Mouse (Mus musculus): ENCODE results near the gene Dapk1. TPM values are rescaled to one million over a fixed set of nuclear protein-coding genes. Genes with fewer than 3 reads are reported as not detected.

Dapk1 gene
- polyA plus RNA-seq, 1 experiment from 2014 or later: 32.7 TPM

DNA sequence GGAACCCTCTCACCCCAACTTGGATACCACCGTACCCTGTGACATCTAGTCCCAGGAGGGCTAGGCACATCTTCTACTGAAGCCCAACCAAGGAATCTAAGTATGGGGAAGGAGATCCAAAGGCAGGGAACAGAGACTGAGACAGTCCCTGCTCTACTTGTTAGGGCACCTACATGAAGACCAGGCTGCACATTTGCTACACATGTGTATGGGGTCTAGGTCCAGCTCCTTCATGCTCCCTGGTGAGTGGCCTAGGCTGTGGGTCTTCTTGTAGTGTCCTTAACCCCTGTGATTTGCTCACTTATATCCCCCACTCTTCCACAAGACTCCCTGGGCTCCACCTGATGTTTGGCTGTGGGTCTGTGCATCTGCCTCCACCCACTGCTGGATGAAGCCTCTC lies 187.7 kb downstream of the Dapk1 start:
- no peak for ATAC-seq (ENCODE audit: borderline replicate concordance, extremely low read depth, low FRiP score, low TSS enrichment)
- Histone ChIP-seq H3K9me3 (no peaks in the 10 kb centered on the region), H3K4me3 (no peak overlapping the region), H3K4me2 (no peak overlapping the region), H3K36me3 (no peaks in the 10 kb centered on the region), H3K9ac (no peak overlapping the region), H3K4me1 (no peaks in the 10 kb centered on the region), H3K27ac (no peak overlapping the region), H3K27me3 (no peaks in the 10 kb centered on the region)
- WGBS: 38% methylated on average over 1 of the region's 1 CpGs

DNA sequence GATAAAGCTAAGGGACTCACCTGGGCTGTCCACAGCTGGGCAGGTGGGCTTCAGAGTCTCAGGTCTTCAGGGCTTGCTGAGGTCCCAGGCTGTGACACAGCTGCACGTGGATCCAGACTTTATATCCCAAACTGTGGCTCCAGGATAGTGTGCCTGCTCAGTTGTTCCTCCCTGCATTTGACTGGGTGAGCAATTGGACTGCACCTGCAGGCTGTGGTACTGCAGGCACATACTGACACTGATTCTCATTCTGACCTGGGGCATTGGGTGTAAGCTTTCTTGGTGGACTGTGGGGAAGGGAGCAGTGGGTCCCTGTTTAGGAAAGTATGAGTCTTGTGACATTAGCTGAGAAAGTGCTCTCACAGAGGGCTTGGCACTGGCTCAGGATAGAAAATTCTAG lies 201.0 kb downstream of the Dapk1 start, which contains the start of gene Ctsll3:
Ctsll3 (minus strand) TSS at position 101 of the 400 bp plus-strand sequence.
- H3K27me3 ChIP-seq: no peaks in the 10 kb centered on the region
- ATAC-seq (ENCODE audit: borderline replicate concordance, extremely low read depth, low FRiP score, low TSS enrichment): no peak
- WGBS: 71% methylated on average over 1 of the region's 1 CpGs
- no peak within 1 kb of the TSS for H3K4me2 ChIP-seq
- no peak within 1 kb of the TSS for H3K4me3 ChIP-seq
- H3K9ac ChIP-seq: no peak within 1 kb of the TSS
- H3K4me1 ChIP-seq: no peaks in the 10 kb centered on the region
- H3K9me3 ChIP-seq: no peaks in the 10 kb centered on the region
- H3K27ac ChIP-seq: no peak within 1 kb of the TSS
- no peaks in the 10 kb centered on the region for H3K36me3 ChIP-seq

DNA sequence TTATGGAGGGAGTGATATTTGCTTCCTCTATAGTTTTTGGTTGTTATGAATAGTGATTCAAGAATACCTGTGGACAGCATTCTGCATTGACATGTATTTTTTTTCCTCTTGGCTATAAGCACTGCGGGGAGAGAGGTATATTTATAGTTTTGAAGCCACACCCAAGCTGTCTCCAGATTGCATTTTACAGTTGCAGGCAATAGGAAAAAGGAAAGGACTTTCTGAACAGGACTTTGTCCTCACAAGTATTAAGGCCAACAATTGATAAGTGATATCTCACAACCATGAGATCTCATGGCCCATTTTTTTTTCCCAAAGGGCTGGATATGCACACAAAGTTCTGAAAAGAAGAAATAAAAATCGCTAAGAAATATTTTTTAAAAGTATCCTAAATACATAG lies 207.9 kb downstream of the Dapk1 start:
- Histone ChIP-seq H3K9ac (no peak overlapping the region), H3K4me3 (no peak overlapping the region), H3K36me3 (no peaks in the 10 kb centered on the region), H3K27me3 (no peaks in the 10 kb centered on the region), H3K4me2 (no peak overlapping the region), H3K27ac (no peak overlapping the region), H3K4me1 (no peaks in the 10 kb centered on the region), H3K9me3 (no peaks in the 10 kb centered on the region)
- 72% methylated on average over 2 of the region's 2 CpGs for WGBS
- ATAC-seq (ENCODE audit: borderline replicate concordance, extremely low read depth, low FRiP score, low TSS enrichment): no peak

DNA sequence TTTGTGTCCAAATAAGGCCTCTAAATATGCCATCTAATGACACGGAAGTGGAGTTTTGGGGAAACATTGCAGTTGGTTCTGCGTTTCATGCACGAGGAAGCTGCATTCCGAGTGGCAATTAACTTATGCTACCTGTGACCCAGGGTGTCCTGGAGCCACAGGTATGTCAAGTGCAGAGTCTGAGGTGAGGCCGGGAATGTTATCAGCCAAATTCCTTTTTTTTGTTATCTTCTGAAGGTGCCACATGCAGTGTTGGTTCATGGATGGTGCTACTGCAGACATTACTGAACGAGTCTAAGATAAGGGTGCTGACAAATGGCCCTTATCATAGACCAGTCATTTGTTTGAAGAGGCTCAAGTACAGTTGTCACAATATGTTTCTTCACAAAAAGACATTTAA lies 211.0 kb downstream of the Dapk1 start:
- no peak for ATAC-seq (ENCODE audit: borderline replicate concordance, extremely low read depth, low FRiP score, low TSS enrichment)
- H3K36me3 ChIP-seq: no peaks in the 10 kb centered on the region
- H3K27ac ChIP-seq: no peak overlapping the region
- H3K9ac ChIP-seq: no peak overlapping the region
- H3K4me3 ChIP-seq: no peak overlapping the region
- WGBS: 51% methylated on average over 6 of the region's 6 CpGs
- H3K27me3 ChIP-seq: no peaks in the 10 kb centered on the region
- no peaks in the 10 kb centered on the region for H3K4me1 ChIP-seq
- no peak overlapping the region for H3K4me2 ChIP-seq
- H3K9me3 ChIP-seq: no peaks in the 10 kb centered on the region

Other genes with a start within 250 kb of the Dapk1 start
- gene BC051665, start 184.4 kb downstream of the Dapk1 start, polyA plus RNA-seq (2015; fragmentation: Nextera tagmentation; extraction: Ambion mirVana): not detected in 2 replicates
- gene Ctsll3, start 200.9 kb downstream of the Dapk1 start, polyA plus RNA-seq (2015; fragmentation: Nextera tagmentation; extraction: Ambion mirVana): not detected in 2 replicates

Data from lung, embryonic 15.5 days (tissue).